Mouse (Mus musculus) thymus, postnatal 36 days (tissue): ENCODE results near the gene Gpr176.

Source experiments
- DNase-seq, 2 experiments: peaks; one replicate each; pipeline ENCODE4 v3.0.0; 2022; ENCODE audit warnings: mixed read lengths in 2 of 2

Gene Gpr176

DNA sequence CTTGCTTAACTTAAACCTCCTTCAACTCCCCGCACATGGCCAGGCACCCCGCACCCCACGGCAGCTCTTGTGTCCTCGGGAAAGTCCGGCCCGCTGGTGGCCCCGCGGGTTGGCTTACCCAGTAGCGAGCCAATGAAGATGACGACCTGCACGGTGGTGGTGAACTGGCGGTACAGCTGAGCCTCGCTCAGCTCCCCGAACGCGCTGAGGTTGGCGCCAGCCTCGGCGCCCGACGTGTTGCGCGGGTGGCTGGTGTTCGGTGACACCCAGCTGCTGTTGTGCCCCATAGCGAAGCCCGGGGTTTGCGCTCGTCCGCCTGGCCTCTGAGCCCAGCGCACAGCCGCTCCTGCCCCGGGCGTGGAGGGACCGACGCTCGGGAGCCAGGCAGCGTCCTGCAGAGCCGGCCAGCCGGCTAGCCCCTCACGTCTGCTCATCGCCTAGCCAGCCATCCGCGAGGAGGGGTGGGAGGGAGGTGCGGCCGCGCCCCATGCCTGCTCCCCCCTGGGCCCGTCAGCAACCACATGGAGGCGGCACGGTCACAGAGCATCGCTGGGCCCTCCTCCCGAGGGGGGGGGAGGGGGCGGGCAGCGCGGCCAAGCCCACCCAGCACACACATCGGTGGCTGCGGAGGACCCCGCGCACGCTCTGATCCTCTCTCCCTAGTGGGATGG is at the start of gene Gpr176:
Gene Gpr176, minus strand, starts transcription at position 519 of the 671 bp plus-strand sequence.
- DNase-seq = peak; percentile 12 to 32

DNA sequence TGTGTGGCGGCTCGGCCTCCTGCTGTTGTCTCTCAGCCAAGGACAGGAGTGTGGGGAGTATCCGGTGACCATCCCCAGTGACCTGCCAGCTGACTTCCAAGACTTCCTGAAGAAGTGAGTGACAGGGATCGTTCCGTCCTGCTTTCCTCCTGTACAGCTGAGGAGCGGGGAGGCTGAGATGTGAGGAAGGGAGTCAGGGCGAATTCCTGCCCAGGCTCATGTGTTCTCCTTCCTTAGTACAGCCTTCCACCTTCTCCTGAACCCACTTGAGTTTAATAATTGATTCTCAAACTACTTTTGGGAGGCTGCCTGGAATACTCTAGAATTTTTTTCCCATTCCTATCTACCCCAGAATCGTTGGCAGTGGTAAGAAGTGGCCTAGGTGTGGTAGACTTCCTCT is 49.2 kb upstream of the Gpr176 start:
- no peak for DNase-seq

DNA sequence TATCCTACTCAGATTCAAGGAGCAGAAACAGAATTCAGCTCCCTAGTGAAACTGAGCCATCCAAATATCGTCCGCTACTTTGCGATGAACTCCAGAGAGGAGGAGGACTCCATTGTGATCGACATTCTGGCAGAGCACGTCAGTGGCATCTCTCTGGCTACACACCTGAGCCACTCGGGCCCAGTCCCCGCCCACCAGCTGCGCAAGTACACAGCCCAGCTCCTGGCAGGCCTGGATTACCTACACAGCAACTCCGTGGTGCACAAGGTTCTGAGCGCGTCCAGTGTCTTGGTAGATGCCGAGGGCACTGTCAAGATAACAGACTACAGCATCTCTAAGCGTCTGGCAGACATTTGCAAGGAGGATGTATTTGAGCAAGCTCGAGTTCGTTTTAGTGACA is 48.7 kb upstream of the Gpr176 start:
- DNase-seq = no peak

DNA sequence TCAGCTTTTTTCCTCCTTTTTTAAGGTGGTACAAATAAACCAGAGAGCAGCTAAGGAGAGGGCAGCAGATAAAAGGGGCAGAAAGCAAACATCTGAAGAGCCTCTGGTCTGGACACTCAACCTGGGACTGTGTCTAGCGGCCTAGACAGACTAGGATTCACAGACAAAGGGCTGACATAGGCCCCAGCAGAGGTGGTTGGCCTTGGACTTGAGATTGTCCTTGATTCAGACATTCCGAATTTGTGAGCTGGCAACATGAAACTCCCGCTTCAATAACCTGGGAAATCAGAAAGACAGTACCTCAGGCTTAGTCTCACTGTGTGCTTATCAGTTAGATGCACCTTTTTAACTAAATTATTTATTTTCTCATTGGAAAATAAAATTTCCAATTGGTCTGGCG is 44.9 kb upstream of the Gpr176 start:
- DNase-seq = no peak

DNA sequence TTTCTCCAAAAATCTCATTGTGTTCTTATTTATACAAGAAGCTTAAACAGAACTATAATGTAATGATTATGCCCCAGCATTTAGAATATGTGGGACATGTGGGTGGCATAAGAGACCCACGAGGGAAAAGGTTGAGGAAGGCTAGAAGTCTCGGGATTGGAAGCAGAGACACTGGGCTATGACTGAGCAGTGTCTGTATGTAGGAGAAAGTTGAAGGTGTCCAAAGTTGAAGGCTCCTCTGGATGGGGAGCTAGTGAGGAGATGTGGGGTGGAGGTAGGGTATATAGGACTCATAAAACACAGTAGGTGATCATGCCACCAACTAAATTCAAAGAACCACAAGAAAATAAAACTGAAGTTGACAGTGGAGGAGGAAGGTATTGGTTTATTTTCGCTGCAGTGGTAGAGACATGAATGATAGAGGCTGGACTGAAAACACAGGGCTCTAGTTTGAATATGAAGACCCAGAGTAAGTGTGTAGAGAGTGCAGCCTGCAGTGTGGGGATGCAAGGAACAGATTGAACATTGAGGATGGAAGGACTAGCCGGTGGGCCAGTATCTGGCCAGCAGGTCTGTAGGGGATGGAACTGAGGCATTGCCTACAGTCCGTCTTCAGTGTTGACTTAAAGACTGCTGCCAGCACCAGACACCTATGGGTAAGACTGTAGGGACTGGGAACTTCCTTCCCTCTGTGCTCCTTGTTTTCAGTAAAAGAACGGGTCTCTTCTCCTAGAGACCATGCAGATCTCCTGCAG is 42.6 kb upstream of the Gpr176 start:
- no peak for DNase-seq

DNA sequence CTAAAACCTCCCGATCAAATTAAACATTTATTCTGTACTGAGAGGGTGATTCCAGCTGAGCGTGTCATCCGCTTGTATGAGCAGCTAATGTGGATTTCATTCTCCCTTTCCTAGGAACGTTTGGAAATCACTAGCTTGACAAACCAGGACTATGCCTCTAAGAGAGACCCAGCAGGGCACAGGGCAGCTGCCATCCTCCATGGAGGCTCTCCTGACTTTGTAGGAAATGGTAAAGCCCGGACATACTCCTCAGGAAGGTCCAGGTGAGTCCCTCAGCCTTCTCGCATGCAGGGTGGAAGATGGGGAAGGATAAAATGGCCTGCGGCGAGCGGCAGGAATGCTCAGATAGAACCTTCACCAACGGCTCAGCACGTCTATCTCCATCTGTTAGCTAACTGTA is 39.6 kb upstream of the Gpr176 start:
- no peak for DNase-seq

DNA sequence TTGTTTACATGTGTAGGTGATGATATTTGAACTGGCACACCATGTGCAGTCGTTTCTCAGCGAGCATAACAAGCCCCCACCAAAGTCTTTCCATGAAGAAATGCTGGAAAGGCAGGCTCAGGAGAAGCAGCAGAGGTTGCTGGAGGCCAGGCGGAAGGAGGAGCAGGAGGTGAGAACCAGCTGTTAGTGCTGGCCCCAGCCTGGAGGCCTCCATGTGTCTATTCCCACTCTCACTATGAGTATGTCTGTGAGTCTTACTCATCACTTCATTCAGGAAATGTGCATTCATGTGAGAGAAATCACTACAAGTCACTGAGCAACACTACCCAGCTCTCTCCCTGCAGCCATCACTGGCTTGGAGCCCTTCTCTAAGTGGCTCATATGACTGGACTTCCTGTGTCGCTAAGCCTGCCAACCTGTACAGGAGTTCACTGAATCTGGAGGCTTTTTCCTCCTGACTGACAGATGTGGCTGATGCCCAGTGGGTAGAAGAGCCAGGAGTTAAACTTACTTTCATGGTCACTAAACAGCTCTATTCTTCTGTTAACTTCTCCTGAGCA is 35.2 kb upstream of the Gpr176 start:
- DNase-seq = no peak

DNA sequence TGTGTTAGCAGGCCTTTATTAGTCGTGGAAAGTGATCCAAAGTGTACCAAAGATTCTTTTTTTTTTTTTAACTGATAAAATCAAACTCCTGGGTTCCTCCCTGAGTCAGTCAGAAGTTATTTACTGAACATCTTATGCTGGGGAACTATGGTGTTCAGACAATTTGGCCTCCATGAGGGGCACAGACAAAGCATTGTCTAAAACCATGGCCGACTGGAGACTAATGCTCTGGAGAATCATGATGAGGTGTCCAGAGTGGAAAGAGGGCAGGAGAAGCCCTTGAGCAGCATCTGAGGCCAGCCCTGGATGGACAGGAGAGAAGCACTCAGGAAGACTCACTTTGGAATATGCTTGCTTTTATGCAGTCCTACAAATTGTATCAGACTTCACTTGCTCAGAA is 33.6 kb upstream of the Gpr176 start:
- DNase-seq = no peak

DNA sequence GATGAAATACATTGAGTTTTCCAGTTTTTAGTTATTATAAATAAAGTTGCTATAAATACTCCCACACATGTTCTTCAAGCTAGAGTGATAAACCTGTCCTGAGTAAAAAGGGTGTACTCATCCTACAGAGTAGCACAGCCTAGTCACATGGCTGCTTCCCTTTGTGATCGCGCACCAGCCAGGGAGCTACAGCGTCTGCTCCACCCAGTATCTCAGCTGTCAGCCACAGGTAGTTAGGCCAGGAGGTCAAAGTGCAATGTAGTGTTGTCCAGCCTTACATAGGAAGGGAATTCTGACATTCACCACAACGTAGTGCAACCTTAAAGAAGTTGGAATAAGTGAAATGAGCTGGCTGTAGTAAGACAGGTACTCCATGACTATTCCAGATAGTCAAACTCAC is 32.3 kb upstream of the Gpr176 start:
- no peak for DNase-seq

DNA sequence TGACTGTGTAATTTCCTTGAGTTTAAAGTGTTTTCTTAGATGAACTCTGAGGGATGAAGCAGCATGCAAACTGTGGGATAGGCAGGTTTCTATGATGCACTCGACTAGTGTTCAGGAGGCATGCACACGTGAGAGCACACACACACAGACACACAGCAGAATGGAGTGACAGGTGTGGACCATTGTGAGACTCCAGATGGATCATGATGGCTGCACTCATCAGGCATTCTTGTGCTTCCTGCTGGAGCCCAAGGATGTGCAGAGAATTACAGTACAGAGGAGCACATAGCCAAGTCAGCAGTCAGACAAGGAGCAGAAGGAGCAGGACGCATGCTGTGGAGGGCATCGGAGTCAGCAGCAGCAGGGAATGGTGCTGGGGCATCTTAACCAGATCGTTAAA is 31.1 kb upstream of the Gpr176 start:
- no peak for DNase-seq

DNA sequence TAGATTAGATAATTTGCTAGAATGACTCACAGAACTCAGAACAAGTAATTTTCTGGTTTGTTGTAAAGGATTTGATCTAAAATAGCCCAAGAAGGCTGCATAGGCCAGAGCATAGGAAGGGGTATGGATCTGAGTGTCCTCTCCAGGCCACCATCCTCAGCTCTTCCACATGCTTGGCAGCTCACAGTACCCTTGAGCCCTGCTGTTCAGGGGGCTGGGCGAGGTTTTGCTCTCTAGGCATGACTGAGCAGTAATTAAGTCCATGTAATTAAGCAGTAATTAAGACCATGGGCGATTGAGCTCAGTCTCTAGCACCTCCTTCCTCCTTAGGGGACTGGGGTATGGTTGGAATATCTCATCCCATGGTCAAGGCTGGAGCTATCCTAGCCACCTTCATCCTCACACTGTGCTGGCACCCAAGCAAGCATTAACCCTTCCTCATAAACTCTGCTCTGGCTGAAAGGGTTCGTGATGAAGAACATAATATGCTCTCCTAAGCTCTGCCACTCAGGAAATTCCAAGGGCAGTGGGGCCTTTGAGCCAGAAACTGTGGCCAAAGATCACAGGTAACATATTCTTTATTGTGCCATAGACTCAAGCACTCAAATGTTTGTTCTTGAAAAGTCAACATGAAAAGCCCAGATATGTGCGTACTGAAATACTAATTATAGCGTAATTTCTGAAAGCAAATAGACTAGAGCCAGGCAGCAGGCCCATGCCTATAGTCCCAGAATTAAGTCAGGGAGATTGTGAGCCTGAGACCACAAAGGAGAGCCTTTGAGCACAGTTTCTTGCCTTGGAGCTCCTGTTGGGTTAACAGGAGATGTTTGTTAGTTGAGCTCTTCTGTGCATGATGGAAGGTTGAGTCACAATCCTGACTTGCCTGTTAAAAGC is 28.9 kb upstream of the Gpr176 start:
- no peak for DNase-seq

DNA sequence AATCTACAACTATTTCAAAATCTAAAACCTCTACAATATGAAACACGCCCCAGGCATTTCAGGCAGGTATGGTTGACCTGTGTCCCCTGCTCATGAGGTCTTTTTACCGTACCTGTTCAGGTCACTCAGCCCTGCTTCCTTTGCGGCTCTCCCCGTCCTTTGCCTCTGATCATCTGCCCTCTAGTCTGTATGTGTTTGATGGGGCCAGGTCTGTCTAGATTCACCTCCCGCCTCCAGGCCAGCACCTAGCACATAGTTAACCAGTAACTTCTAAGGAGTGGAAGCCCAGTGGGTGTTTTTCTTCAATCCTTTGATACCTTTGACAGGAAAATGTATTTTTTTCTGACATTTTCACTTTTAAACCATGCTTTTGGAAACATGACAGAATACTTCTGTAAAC is 26.5 kb upstream of the Gpr176 start:
- DNase-seq = no peak

DNA sequence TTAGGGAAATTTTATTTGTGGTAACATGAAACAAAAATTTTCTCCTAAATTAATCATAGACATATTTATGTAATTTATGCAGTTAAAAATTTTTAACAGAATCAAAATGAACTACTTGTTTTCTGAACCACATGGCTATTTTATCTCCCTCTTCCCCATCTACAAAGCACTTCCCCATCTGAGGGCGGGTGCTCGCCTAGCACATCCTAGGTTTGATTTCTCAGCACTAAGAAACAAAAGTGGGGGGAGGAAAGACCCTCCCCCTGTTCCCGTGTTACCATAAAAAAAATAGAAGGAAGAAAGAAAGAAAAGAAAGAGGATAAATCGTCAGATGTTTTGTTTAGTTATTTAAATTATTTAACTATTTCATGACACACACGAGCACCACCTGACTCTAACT is 18.0 kb upstream of the Gpr176 start:
- no peak for DNase-seq

DNA sequence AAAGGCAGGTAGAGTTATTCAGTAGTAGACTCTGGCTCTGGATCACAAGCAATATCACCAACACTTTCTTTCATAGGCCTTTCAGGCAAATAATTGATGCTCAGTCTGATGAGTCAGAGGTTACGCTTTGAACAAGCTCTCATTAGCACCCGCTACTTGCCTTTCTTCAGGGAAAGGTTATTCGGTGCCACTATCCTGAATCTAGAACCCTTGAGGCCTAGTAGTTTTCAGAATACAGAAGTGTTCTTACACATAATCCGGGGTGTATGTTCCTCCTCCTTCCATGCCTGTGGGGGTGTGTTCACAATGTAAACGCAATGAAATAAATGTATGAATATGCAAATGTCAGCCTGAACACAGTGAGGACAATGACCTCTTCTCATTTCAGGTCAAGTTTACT is 16.9 kb upstream of the Gpr176 start:
- DNase-seq = no peak

DNA sequence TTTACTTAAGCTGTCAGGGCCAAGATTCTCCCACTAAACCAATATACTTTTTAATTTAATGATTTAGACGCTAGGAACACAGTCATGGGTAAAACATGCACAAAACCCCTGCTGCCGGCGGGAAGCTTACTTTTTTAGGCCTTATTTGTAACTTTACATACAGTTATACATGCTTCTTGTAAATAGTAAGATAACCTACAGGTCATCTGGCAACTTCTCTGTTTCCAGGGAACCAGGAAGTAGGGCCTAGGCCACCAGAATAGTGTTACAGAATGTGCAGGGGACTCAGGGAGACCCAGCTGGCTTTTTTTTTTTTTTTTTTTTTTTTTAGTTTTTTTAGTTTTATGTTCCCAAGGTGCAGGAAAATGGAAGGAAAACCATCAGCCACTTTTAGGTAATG is 16.4 kb upstream of the Gpr176 start:
- DNase-seq = no peak

DNA sequence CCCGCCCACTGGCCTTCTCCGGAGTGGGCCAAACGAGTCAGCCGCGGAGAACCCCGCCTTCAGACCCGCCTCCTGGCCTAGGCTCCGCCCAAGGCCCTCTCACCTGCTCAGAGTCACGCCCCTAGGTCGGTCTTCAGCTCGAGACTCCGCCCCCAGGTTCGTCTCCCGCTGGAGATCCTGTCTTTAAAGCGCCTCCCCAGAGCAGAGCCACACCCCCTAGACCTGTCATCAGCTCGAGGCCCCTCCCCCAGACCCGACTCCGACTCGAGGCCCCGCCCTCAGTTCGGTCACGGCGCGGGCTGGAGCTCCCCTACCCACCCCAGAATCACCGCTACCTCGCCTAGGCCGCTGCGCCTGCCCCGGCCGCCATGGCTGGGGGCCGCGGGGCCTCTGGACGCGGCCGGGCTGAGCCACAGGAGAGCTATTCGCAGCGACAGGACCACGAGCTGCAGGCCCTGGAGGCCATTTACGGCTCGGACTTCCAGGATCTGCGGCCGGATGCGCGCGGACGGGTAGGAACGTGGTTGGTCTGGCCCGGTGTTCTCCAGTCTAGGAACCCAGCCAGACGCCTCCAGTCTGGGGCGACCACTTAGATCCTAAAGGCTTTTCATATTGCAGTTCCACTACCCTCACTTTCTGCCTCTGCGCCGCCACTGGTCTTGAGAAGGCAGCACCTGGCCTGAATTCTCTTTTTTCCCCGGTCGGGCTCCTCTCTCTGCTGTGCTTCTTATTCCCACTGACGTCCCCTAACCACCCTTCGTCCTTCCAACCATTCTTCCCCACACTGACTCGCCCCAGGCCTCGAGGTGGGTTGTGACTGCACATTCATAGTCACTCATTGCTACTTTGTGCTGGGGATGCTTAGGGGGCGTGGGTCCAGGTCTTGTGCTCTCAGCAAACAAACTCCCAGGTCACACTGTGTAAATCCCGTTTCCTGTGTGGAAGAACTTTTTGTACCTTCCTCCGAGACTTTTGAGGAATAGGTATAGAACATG is 15.4 kb upstream of the Gpr176 start, which contains the start of gene Eif2ak4:
Gene Eif2ak4, plus strand, starts transcription at position 278 of the 995 bp plus-strand sequence.
- peak; percentile 99 for DNase-seq

DNA sequence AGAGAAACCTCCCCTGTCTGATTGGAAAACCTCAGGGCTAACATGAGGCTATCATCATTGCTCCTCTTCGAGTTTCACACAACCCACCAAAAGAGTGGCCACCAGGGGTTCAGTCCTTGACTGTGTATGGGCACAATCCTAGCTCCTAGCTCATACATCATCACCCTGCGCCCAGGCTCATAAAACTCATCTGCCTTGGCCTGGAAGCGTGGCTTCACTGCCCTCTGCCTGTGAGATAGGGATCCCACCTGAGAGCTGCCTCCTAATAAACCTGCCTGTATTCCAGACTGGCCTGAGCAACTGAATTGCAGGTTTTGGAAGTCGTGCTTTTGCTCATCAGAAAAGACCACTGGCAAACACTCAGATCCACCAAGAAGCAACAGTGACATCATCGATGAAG is 10.2 kb upstream of the Gpr176 start:
- no peak for DNase-seq

DNA sequence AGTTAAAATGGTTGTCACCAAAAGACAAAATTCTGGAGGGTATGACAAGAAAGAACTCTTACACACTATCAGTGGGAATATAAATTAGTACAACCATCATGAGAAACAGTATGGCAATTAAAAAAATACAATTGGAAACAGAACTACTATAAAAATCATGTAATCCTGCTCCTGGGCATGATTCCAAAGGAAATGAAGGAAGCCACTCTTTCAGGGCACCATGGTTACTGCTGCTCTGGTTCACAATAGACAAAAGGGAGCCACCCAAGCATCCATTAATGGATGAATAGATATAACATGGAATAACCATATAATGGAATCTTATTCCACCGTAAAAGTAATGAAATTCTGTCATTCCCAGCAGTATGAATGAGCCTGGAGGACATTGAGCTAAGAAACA is 6.5 kb upstream of the Gpr176 start:
- no peak for DNase-seq

DNA sequence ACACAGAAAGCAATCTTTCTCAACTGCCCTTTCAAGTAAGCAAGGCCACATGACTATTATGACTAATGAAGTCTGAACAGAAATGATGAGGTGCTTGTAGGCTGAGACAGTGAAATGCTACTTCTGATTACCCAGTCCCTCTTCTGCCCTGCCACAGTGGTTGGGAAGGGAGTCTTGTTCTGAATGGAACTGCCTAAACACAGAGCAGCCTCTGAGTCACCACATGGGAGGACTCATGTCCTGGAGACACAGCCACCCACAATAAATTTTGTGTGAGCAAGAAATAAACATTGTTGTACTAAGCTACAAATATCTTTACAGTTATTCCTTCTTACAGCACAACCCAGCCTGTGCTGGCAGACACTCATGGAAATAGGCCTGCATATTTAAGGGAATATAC is 2.7 kb upstream of the Gpr176 start:
- DNase-seq = no peak

DNA sequence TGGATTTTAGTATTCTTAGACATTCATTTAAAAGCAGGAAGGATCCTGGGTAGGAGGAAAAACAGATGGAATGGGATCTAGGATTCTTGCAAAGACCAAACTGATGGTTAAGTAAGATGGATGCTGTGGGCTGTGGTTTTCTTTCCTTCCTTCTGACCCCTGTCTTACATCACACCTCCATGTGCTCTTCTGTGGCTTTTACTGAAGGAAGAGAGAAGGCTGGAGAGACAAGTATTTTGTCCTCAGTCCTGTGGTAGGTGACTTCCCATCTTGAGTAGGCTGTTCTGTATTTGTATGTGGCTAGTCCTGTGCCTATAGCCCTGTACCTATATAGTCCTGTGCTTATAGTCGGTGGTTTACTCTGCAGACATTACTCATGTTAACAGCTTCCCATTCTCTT is 2.3 kb upstream of the Gpr176 start:
- DNase-seq = no peak

DNA sequence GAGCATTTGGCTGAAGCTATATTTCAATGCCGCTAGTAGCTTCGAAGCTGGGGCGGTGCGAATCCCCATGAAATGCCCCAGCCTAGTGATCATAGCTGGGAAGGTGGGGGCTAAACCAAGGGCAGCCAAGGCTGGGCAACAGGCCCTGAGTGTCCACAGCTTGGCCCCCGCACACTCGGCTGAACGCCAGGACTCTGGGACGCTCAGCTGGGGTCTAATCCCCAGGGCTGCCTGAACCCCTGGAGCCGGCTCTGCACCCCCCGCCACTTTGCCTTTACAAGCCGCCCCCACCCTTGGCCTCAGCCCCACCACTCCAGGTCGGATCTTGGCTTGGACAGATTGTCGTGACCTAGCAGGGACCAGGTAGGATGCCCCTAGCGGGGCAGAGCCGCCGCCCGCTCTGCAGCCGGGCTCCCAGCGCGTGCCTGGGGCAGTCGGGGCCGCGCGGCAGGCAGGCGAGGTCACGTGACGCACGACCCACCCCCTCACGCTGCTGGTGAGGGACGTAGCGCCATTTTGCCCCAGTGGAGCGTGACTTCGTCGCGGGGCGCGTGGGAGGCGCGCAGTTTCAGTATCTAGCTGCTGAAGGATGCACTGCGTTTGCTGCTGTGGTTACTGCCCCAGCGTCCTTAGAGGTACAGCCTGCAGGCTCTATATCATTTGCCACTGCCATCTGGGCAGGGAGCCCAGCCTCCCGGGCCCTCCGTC is 507 bp upstream of the Gpr176 start:
- DNase-seq = peak; percentile 77 to 83
